Mouse (Mus musculus): ENCODE data around the gene Efna2. TPM values are rescaled to one million over a fixed set of nuclear protein-coding genes. Genes with fewer than 3 reads are reported as not detected.

Gene Efna2
- total and polyA plus RNA-seq, 3 experiments, result 0.23 to 1.5 (median 0.86) TPM

DNA sequence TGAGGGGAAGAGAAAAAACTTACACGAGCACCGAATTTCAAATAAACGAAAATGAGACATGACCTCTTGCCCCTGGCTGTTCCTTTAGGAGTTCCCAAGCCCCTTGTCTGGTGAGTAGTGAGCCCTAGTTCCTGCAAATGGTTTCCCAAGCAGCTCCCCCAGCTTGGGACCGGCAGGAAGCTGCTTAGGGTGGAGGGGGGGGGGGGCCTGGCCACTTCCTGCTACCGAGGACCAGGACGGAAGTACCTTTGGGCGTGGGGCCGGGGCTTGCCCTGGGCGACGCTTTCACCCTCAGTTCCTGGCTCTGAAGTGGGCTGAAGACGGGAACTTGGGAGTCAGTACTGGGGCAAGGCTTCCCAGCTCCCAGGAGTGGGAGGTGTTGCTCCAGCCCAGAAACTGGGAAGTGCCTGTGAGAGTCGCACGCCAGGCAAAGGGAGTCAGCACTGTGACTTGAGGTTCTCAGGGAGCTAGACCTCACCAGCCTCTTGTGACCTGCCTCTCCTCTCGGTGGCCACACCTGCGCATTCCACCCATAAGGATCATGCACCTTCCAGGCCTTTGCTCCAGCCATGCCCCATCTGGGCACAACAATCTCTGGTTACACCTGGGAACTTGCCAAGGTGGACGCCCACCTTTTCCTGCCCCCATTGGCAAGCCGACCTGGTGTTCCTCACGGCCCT is 20.8 kb upstream of the Efna2 start:
- Histone ChIP-seq H3K9ac (ENCODE audit: insufficient read depth, low read depth) (peak overlapping the region; percentile 63; the same call in 1 of the 2 replicates), H3K36me3 (replicated peaks in 1 of 2; ENCODE audit: control insufficient read depth in 1 of 2, insufficient read depth in 1 of 2, low read length in 1 of 2) (peaks cover 34 to 42% of the 10 kb centered on the region in 2 experiments), H3K79me2 (replicated peaks; ENCODE audit: control insufficient read depth, extremely low read depth, insufficient read depth, poor library complexity, severe bottlenecking) (peaks cover 4% of the 10 kb centered on the region), H3K4me1 (ENCODE audit: control insufficient read depth in 1 of 2, insufficient read depth in 2 of 2) (peaks cover 38 to 88% of the 10 kb centered on the region in 2 experiments), H3K27me3 (replicated peaks) (no peaks in the 10 kb centered on the region), H3K9me3 (replicated peaks; ENCODE audit: low read length) (no peaks in the 10 kb centered on the region), H3K4me3 (replicated peaks in 1 of 3; ENCODE audit: low read depth in 2 of 3, low read length in 2 of 3, poor library complexity in 1 of 3) (peak overlapping the region; percentile 37 to 66 (median 54)), H3K27ac (ENCODE audit: insufficient read depth, low read depth) (peak overlapping the region; percentile 92), H3K4me2 (ENCODE audit: insufficient read depth, low read depth, poor library complexity, severe bottlenecking) (peak overlapping the region; percentile 61)
- no peak for DNase-seq (ENCODE audit: extremely low read depth)
- in situ Hi-C loops (cut with MboI; ENCODE audit: low pct_ligation_motif_present, low pct_unique_long_range_greater_than_20kb, low sequenced_read_pairs) (no loop called here), dilution Hi-C loops (cut with MboI; ENCODE audit: extremely low pct_ligation_motif_present, extremely low pct_unique_long_range_greater_than_20kb, low sequenced_read_pairs) (no loop called here)
- no peak for TF ChIP-seq ZKSCAN1 (IDR thresholded peaks at IDR 0.05; ENCODE audit: borderline replicate concordance, low read depth, low read length)
- no peak for TF ChIP-seq CHD2 (IDR thresholded peaks at IDR 0.05; ENCODE audit: low read length)
- no peak for TF ChIP-seq TBP (conservative IDR thresholded peaks at IDR 0.05; ENCODE audit: low read depth, low read length)
- TF ChIP-seq ETS1 (conservative IDR thresholded peaks at IDR 0.05; ENCODE audit: low read depth, low read length), result peak; percentile 8; the same call in 1 of the 2 replicates
- no peak for TF ChIP-seq MAZ (IDR thresholded peaks at IDR 0.05; ENCODE audit: low read depth, low read length)
- peak; percentile 59; the same call in 1 of the 2 replicates for TF ChIP-seq POLR2AphosphoS2 (IDR thresholded peaks at IDR 0.05; ENCODE audit: low read depth, low read length)
- no peak for TF ChIP-seq JUND (conservative IDR thresholded peaks at IDR 0.05; ENCODE audit: low read depth, low read length)
- TF ChIP-seq IRF4 (IDR thresholded peaks at IDR 0.05; ENCODE audit: low read depth, low read length), result no peak; the same call in 1 of the 2 replicates
- TF ChIP-seq MAX (IDR thresholded peaks at IDR 0.05; ENCODE audit: low read length), result peak; percentile 66; the same call in 1 of the 2 replicates
- no peak for TF ChIP-seq KAT2A (IDR thresholded peaks at IDR 0.05; ENCODE audit: insufficient replicate concordance, low read length)
- no peak for TF ChIP-seq ZNF384 (IDR thresholded peaks at IDR 0.05; ENCODE audit: low read depth, low read length)
- TF ChIP-seq BHLHE40 (IDR thresholded peaks at IDR 0.05; ENCODE audit: low read depth, low read length), result no peak
- TF ChIP-seq ELF1 (IDR thresholded peaks at IDR 0.05; ENCODE audit: low read depth, low read length), result peak; percentile 88
- peak; percentile 15; the same call in 1 of the 2 replicates for TF ChIP-seq NELFE (IDR thresholded peaks at IDR 0.05; ENCODE audit: low read depth, low read length)
- TF ChIP-seq PAX5 (IDR thresholded peaks at IDR 0.05; ENCODE audit: low read length), result no peak
- TF ChIP-seq ZC3H11A (IDR thresholded peaks at IDR 0.05; ENCODE audit: low read depth, low read length), result no peak
- no peak for TF ChIP-seq SMC3 (IDR thresholded peaks at IDR 0.05; ENCODE audit: low read depth, low read length)
- TF ChIP-seq RCOR1 (conservative IDR thresholded peaks at IDR 0.05; ENCODE audit: low read depth, low read length), result no peak
- TF ChIP-seq MXI1 (IDR thresholded peaks at IDR 0.05; ENCODE audit: low read depth, low read length), result peak; percentile 33; the same call in 1 of the 2 replicates
- TF ChIP-seq MAFK (IDR thresholded peaks at IDR 0.05; ENCODE audit: insufficient replicate concordance, low read length), result no peak
- TF ChIP-seq GABPA (IDR thresholded peaks at IDR 0.05; ENCODE audit: insufficient replicate concordance, low read depth, low read length), result no peak
- no peak for TF ChIP-seq TCF12 (IDR thresholded peaks at IDR 0.05; ENCODE audit: low read depth, low read length)
- TF ChIP-seq SIN3A (IDR thresholded peaks at IDR 0.05; ENCODE audit: low read length), result peak; percentile 29; the same call in 1 of the 2 replicates
- TF ChIP-seq HCFC1 (IDR thresholded peaks at IDR 0.05; ENCODE audit: low read depth, low read length), result peak; percentile 74
- no peak for TF ChIP-seq JUN (IDR thresholded peaks at IDR 0.05; ENCODE audit: insufficient read depth, low read depth, low read length)
- no peak for TF ChIP-seq RAD21 (IDR thresholded peaks at IDR 0.05; ENCODE audit: low read depth, low read length)
- TF ChIP-seq USF2 (conservative IDR thresholded peaks at IDR 0.05; ENCODE audit: low read depth, low read length), result no peak
- no peak for TF ChIP-seq EP300 (IDR thresholded peaks at IDR 0.05; ENCODE audit: low read length)
- no peak for TF ChIP-seq CTCF (conservative IDR thresholded peaks at IDR 0.05 in 1 of 2, IDR thresholded peaks at IDR 0.05 in 1 of 2; ENCODE audit: low read depth in 2 of 2, low read length in 2 of 2)
- 0 out of 2 replicates have a peak, but pooled peaks have one; percentile 22 for TF ChIP-seq UBTF (IDR thresholded peaks at IDR 0.05; ENCODE audit: low read depth, low read length)
- TF ChIP-seq MYC (IDR thresholded peaks at IDR 0.05; ENCODE audit: low read depth, low read length), result no peak
- TF ChIP-seq CHD1 (IDR thresholded peaks at IDR 0.05; ENCODE audit: low read depth, low read length), result peak; percentile 50; the same call in 1 of the 2 replicates
- TF ChIP-seq POLR2A (IDR thresholded peaks at IDR 0.05; ENCODE audit: low read depth, low read length), result peak; percentile 57
- no peak for TF ChIP-seq E2F4 (IDR thresholded peaks at IDR 0.05; ENCODE audit: insufficient replicate concordance, low read depth, low read length)
- peak; percentile 73 for TF ChIP-seq ZMIZ1 (IDR thresholded peaks at IDR 0.05; ENCODE audit: low read depth, low read length)
- 0 out of 2 replicates have a peak, but pooled peaks have one; percentile 9 for TF ChIP-seq MEF2A (IDR thresholded peaks at IDR 0.05; ENCODE audit: borderline replicate concordance, low read depth, low read length)
- no peak for TF ChIP-seq USF1 (IDR thresholded peaks at IDR 0.05; ENCODE audit: low read depth, low read length)
- TF ChIP-seq NRF1 (IDR thresholded peaks at IDR 0.05; ENCODE audit: low read depth, low read length), result no peak; the same call in 1 of the 2 replicates

Data from CH12.LX (cell line).